Mouse (Mus musculus) 416B (cell line): ENCODE measurements around the gene Tbce.
A peak's percentile ranks its signal among the peaks of the same experiment; 100 is the strongest.
"Not testable (repeated sequence)": the region's sequence is repeated elsewhere in the genome, so short reads cannot be mapped to it uniquely, and the experiment has no call there.

ENCODE experiments used
- DNase-seq: peaks from one replicate; pipeline ENCODE4 v3.0.0; 2011; ENCODE audit warnings: low read depth

The Tbce gene

DNA sequence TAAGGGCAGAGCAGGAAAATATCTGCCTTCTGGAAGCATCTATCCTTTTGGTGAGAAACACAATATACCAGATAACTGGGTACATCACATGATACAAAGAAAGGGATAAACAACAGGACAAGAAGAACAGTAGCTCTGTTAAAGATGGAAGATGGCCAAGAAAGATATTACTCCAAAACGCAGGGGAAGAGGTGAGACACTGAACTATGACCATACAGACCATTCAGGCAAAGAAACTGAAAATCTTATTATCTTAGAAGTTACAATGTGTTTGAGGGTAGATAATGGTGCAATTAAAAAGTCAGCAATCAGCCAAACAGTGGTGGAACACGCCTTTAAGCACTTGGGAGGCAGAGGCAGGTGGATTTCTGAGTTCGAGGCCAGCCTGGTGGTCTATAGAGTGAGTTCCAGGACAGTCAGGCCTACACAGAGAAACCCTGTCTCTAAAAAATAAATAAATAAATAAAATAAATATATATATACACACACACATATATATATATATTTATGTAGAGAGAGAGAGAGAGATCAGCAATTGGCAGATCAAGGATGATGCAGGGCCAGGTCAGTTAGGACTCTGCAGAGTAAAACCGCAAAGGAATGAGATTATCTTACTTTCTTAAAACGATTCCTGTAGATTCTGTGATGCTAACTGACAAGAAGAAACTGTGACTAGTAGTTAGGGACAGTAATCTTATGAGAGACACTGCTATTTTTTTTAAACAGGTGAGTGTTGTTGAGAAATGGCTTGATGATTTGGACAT lies 5.9 kb downstream of the Tbce start:
- peak; percentile 44 for DNase-seq

DNA sequence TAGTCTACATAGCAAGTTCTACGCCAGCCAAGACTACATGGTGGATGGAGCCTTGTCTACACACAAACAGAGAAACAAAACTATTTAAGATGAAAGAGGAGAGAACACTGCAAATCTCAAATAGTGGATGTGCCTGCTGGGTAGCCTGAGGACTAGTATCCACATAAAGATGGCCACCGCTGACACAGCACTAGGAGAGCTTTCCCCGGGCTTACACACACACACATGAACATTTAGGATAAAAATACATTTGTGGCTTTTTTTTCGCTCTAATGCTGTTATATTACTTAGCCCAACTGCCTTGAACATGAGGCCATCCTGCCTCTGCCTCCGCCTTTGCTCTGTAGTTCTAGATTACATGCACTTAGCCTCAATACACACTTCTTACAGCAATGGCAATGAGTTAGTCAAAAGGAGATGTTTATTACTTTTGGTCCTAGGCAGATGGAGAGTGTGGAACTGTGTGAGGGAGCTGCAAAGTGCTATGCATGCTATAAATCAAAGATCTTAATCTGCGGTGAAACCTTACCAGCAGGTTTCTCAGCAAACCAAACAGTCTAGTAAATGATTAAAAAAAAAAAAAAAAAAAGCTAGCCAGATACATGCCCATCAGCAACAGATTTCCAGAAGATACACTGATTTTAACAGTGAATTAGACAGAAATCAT lies 13.2 kb downstream of the Tbce start:
- no peak for DNase-seq

DNA sequence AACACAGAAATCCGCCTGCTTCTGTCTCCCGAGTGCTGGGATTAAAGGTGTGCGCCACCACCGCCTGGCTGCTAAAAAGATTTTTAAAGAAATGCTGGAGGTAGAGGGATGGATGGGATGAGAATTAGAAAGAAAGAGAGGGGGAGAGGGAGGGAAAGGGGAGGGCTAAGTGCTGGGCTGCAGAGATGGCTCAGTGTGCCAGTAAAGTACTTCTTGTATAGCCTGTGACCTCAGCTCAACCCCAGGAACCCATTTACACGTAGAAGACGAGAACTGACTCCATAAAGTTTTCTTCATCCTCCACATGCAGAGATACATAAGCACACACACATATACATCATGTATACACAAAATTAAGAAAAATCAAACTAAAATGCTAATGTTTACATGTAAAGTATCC lies 13.9 kb downstream of the Tbce start:
- DNase-seq = no peak

DNA sequence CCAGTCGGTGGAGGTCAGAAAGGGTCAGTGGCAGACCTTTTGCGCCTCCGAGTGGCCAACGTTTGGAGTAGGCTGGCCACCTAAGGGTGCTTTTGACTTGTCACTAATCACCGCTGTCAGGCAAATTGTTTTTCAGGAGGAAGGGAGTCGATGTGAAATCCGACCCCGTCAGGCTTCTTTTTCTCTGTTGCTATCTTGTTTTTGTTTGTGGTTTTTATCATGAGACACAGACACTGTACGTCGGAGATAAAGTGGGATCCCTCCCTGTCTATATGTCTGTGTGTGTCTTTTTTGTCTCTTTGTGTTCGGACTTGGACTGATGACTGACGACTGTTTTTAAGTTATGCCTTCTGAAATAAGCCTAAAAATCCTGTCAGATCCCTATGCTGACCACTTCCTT lies 18.0 kb downstream of the Tbce start:
- DNase-seq = not testable (repeated sequence)

DNA sequence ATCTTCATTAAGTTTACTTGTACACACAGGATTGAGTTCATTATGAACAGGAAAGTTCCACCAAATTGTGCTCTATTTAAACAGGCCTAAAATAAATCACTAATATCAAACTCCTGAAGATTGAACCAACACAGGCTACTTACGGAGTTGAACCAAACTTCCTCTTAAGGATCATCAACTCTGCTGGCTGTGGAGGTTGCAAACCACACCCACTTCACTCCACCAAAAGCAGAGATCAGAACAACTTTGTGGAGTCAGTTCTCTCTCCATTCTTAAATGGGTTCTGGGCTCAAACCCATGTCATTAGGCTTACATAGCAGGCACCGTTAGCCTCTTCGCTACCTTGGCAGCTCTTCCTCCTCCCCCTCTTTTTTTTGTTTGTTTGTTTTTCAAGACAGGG lies 20.6 kb downstream of the Tbce start:
- no peak for DNase-seq

DNA sequence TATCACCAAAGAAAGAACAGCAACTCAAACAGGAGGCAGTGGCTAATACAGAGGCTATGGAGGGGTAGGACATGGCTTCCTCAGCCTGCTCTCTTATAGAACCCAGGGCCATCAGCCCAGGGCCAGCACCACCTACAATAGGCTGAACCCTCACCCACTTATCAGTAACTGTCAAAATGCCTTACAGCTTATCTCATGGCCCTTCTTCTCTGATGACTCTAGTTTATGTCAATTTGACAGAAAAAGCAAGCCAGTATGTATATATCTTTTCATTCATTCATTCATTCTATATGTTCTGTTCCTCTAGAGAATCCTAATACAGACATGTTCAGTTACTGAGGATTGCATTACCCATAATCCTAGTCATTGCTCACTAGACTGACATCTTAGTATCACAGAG lies 21.2 kb downstream of the Tbce start:
- DNase-seq = no peak

DNA sequence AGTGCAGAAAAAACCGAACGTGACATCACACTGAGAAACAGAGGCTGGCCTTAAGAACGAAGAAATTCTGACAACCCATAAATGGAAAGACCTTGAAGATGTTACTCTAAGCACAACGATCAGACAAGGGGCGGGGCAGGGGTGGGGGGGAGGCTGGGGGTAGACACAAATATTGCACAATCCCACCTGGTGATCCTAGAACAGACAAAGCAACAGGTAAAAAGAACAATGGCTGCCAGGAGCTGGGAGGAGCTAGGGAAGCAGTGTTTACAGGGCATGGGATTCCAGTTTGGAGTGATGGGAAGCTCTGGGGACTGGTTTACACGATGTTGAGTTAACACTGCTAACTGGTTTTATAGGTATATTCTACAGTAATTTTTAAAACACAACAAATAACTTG lies 23.8 kb downstream of the Tbce start:
- no peak for DNase-seq

DNA sequence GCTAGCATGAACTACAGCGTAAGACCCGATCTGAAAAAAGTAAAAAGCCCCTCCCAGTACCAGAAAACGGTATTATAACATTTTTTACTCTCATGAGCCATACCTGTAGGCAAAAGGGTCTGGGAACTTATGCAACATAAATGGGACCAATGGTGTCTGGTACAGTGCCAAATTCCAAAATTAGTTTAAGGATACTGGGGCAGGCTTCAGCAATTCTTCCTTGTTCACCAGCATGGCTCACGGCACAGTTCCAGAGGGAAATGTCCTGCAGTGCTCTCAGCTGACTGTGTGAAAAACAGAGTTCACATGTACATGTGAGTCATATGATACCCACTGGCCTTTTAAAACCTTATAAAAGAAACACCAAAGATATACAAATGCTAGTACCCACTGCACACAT lies 24.9 kb downstream of the Tbce start:
- DNase-seq = no peak

DNA sequence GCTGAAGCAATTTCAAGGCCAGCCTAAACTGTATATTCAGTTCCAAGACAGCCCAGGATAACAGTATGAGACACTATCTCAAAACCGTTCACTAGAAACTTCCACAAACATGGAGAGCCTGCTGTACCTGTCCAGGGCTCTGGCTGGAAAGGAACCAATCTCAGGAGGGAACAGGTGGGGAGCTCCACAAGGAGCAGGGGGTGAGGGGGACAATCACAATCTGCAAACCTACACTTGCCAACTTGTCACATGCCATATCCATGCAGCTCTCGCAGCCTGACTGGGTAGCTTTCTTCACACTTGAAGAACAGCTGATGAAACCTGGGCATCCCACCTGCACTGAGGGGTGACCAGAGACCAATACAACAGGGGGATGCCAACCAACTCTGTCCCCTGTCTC lies 25.4 kb downstream of the Tbce start:
- DNase-seq = no peak

DNA sequence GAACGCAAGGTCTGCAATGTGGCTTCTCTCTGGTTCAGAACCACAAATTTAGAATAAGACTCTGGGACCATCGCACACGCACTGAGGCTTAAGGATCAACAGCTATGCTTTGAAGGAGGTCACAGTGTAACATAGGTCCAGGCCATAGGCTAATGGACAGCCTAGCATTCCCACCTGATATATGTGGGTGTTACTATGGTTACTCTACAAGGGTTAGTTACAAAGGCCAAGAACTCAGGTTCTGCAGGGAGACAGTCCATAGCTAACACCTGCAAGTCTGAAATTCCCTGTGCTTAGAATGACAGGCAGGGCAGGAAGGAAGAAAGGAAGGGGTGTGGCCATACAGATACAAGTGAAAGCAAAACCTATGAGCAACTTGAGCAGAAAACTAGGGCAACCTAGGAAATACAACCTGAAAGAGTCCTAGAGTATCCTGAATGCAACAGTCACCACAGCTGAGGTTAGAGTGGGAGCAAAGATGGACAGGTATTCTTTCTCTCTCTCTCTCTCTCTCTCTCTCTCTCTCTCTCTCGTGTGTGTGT lies 27.9 kb downstream of the Tbce start:
- DNase-seq = peak; percentile 18

DNA sequence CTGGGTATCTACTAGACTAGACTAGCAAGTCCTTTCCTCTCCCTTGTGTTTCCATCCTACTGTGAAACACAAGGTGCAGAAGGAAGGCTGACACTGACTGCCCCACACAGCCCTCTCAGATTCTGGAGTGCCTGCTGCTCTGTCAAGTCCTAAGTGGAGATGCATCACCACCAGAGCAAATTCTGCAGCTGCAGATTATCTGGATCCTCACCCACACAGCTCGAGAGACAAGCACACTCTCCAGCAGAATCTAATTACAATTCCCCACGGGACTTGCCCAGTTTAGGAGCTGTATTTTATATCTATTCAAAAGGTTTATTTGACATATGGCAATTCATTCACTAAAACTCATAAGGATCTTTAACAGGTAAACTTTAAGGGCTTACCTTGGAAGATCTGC lies 33.4 kb downstream of the Tbce start:
- no peak for DNase-seq

DNA sequence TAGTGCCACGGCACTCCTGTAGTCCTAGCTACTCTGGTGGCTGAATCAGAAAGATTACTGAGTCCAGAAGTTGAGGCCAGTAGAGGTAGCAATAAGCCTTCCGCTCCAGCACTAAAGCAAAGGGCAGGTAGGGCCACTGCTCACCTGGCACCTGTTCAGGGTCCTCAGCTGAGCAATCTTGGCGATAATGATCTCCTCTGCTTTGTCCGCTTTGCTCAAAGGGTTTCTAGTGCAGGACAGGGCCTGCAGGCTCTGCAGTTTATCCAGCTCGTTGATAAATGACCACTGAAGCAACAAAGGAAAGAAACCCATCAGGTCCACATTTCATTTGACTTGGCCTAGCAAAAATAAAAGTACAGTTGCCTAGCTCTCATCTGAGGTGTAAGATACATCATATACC lies 34.4 kb downstream of the Tbce start:
- no peak for DNase-seq

DNA sequence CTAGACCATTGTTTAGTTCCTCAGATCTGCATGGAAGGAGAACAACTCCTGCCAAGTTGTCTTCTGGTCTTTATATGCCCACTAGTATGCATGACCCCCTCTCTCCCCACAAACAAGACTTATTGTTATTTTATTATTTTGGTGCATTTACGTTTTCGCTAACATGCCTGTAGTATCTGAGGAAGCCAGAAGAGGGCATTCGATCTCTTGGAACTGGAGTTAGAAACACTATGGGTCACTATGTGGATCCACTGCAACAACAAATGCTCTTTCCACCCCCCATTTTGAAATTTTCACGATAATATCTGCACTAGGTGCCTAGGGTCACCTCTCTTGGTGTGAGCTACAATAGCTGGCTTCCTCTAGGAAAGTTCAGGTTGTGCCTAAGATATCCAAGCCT lies 35.4 kb downstream of the Tbce start:
- peak; percentile 43 for DNase-seq

DNA sequence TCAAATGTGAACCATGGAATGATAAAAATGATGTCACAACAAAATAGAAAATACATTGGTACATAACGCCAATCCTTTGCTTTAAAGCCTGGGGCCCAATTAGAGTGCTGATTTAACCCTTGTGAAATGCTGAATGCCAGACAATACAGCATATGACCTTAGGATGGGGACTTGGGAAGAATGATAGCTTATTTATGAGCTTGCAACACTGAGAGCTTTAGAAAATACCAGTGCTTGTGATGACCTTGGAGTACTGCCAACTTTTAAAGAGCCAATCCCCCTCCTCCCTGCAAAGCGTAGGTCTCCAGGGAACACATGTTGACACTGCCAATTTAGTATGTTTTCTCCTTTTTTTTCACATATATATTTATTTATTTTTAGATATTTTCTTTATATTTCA lies 36.7 kb downstream of the Tbce start:
- DNase-seq = no peak

DNA sequence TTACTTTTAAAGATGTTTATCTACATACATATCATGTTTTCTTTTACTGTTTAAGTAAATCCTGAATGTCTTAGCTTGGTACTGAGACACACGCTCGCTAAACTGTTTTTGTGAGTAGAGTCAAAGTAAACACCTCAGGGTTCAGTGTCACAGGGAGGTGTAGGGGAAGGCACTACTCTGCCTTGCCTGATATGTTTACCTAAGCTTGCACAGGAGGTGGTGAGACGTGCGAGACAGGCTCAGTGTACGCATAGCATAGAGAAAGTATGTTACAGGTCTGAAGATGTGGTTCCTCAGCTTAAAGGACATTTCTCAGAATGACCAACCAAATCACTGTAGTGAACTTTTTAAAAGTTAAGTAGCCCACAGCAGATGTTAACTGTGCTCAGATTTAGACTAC lies 42.0 kb downstream of the Tbce start:
- DNase-seq = no peak

DNA sequence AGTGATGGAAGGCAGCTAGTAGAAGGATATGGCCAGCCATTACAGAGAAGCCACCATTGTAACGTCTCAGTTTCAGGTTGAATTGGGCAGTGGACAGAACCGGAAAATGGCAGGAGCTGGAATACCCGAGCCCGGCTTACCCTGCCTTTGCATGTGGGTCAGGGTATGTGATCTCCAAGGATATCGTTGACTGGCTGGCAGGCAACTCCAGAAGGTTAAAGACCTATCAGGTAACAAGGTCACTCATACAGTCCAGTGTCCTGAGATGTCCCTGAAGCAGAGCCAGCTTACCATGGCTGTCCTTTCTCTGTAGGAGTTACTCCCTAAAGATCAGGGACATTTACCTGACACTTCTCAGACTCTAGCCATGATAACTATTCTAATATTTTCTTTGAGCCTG lies 44.4 kb downstream of the Tbce start:
- DNase-seq = no peak

DNA sequence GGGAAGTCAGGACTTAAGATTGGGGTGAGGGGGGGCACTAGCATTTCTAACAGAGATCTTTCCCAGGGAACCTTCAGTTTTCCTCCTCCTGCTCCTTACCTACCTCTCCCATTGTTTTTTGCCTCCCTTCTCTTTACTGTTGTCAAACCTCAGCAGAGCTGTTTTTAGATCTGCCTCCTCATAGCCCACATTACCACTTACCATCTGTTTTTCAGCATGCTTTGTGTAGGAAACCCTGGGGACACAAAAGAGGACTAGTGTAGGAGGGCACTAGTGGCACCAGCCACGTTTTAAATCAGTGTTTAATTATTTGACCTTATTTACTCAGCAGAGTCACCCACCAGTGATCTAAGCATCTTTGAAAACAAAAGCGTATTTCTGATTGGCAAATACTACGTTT lies 46.4 kb downstream of the Tbce start:
- DNase-seq = no peak

DNA sequence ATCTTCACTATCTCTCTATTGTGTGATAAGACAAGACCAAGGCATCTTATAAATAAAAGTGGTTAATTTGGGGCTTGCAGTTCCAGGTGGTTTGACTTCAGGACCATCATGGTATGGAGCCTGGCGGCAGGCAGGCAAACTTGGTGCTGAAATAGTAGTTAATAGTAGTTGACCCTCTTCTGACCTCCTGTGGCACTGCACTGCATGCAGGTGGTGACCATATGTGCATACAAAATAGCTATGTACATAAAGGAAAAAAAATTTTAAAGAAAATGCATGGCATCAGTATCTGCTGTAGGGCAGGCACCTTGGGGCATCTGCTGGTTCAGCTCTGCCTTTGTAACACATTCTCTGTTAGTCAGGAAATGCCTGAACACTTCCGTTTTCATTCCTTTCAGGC lies 49.0 kb downstream of the Tbce start:
- DNase-seq = no peak

DNA sequence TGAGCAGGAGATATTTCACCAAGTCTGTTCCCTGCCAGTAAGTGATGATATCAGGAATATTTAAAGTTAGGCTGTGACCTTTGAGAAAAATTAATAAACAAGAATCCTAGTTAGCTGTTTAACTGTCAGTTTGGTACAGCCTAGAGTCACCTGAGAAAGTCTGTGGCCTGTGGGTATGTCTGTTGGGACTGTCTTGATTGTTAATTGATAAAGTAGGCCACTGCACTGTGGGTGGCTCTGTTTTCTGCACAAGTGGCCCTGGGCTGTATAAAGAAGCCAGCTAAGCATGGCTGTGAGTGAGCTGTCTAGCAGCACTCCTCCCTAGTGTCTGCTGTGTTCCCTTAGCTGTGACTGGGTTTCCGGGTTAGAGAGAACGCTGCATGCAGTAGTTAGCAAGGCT lies 50.3 kb downstream of the Tbce start:
- DNase-seq = no peak

DNA sequence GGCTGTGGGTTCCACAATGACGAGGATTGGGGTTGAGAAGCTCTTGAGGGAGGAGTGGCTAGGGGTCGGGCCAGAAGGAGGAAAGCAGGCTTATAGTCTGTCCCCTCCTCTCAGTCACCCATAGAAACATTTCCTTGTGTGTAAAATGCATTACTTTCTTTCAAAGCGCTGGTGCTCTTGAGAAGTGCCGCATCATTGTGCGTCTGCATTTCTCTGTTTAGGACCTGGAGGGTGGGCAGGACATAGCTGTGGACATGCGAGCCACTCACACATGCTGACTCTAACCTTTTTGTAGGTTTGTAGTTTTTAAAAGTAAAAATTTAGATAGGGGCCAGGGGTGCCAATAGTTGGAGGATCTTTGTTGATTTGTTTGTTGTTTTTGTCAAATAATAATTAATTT lies 55.9 kb downstream of the Tbce start:
- DNase-seq = no peak

DNA sequence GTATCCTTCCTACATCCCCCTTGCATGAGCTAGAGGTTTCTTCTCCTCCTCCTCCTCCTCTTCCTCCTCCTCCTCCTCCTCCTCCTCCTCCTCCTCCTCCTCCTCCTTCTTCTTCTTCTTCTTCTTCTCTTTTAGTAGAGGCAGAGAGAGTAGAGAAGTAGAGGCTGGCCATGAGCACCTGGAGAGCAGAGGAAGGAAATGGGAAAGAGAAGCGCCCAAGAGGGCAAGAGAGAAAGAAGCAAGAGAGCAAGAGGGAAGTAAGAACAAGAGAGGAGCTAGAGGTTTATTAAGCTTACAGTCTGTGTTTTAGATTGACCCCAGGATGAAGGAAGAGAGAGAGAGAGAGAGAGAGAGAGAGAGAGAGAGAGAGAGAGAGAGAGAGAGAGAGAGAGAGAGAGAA lies 57.6 kb downstream of the Tbce start:
- not testable (repeated sequence) for DNase-seq

DNA sequence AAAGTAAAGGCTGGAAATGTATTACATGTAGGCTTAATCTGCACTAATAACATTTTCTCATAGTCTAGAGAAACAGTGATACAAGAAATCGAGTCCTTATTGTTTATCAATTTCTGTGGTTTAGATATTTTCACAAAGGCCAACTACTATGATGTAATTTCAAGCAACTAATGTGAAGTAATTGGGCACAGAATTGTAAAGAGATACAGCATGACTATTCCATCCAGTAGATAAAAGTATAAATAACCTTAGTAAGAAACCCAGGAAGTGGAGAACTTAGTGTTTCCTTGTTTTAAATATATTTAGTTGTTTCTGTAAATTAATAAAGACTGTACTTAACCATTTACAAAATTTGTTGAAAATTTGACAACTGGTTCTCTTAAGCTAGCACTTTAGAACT lies 69.6 kb downstream of the Tbce start:
- DNase-seq = no peak

DNA sequence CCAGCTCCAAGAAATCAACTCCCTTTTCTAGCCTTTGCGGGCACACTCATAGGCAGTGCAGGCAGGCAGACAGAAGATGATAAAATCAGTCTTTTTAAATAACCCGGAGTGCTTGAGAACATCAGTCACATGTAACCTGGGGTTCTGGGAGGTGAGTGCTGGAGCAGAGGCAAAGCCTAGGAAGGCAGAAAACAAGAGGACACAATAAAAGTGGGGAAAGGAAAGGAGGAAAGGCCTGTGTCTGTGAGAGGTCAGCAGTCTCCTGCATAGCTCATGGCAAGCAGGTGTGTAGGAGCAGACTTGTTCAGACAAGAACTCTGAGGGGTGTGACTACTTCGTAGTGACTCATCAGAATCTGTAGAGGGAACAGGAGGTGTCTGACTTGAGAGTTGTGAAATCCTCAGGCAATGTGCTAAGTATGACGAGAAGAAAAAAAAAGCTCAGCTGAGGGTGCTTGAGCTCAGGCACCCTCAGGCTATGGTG lies 70.8 kb downstream of the Tbce start:
- DNase-seq = peak; percentile 95

DNA sequence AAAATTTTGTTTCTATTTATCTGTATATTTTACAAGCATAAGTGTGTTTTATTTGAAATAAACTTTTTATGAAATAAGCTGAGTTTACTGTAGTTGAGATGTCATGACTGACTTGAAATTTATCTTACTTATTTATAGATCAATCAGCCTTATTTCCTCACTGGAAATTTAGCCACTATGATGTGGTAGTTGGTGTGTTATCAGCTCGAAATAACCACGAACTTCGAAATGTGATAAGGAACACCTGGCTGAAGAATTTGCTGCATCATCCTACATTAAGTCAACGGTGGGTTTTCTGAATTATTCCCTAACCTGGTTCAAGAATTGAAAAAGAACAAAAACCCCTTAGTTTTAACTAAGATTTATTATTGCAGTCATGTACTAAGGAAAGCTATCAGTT lies 73.3 kb downstream of the Tbce start:
- peak; percentile 59 for DNase-seq
